Mouse (Mus musculus) Muller cell, postnatal 12 days (primary cell): ENCODE data around the gene Fastkd3.

Source experiments
- DNase-seq: peaks from one replicate; pipeline ENCODE4 v3.0.0-alpha.2; 2015; ENCODE audit errors: inconsistent ontology term

The Fastkd3 gene

GRCm38 (mm10) chr13:68581747-68582516 lies at the start of gene Fastkd3, which contains the start of gene Mtrr:
Gene Fastkd3, plus strand, starts transcription at chr13:68582234.
Gene Mtrr, minus strand, starts transcription at chr13:68582149.
- peak; percentile 98 for DNase-seq

- DNase-seq = peak; percentile 6
These were observed 28.6 kb upstream of the Fastkd3 start for GRCm38 (mm10) chr13:68553391-68553790.

GRCm38 (mm10) chr13:68568110-68568509 lies 13.9 kb upstream of the Fastkd3 start:
- no peak for DNase-seq

- no peak for DNase-seq
These were observed 13.5 kb upstream of the Fastkd3 start for GRCm38 (mm10) chr13:68568548-68568947.

- peak; percentile 12 for DNase-seq
These were observed 12.3 kb upstream of the Fastkd3 start for GRCm38 (mm10) chr13:68569589-68570336.

GRCm38 (mm10) chr13:68572247-68572646 lies 9.8 kb upstream of the Fastkd3 start:
- no peak for DNase-seq

GRCm38 (mm10) chr13:68572966-68573913 lies 8.8 kb upstream of the Fastkd3 start:
- peak; percentile 31 for DNase-seq

- no peak for DNase-seq
These were observed 7.6 kb upstream of the Fastkd3 start for GRCm38 (mm10) chr13:68574398-68574797.

GRCm38 (mm10) chr13:68577945-68578344 lies 4.1 kb upstream of the Fastkd3 start:
- no peak for DNase-seq

- DNase-seq = no peak
These were observed 821 bp upstream of the Fastkd3 start for GRCm38 (mm10) chr13:68581086-68581740.

- no peak for DNase-seq
These were observed 415 bp downstream of the Fastkd3 start for GRCm38 (mm10) chr13:68582517-68582780.

- no peak for DNase-seq
These were observed 1.9 kb downstream of the Fastkd3 start for GRCm38 (mm10) chr13:68583961-68584360.

GRCm38 (mm10) chr13:68585441-68585840 lies 3.4 kb downstream of the Fastkd3 start:
- no peak for DNase-seq

GRCm38 (mm10) chr13:68588352-68588751 lies 6.3 kb downstream of the Fastkd3 start:
- no peak for DNase-seq

GRCm38 (mm10) chr13:68593797-68594196 lies 11.8 kb downstream of the Fastkd3 start:
- no peak for DNase-seq

GRCm38 (mm10) chr13:68597199-68597598 lies 15.2 kb downstream of the Fastkd3 start, which contains the start of gene 1700001L19Rik:
Gene 1700001L19Rik, plus strand, starts transcription at chr13:68597421.
- no peak for DNase-seq

GRCm38 (mm10) chr13:68597667-68598066 lies 15.6 kb downstream of the Fastkd3 start:
- DNase-seq = no peak

GRCm38 (mm10) chr13:68598953-68599352 lies 16.9 kb downstream of the Fastkd3 start:
- DNase-seq = no peak

GRCm38 (mm10) chr13:68601184-68601583 lies 19.1 kb downstream of the Fastkd3 start:
- DNase-seq = no peak

GRCm38 (mm10) chr13:68603085-68603484 lies 21.1 kb downstream of the Fastkd3 start:
- peak; percentile 56 for DNase-seq

GRCm38 (mm10) chr13:68605689-68606126 lies 23.7 kb downstream of the Fastkd3 start:
- peak; percentile 50 for DNase-seq
